Comparison of ENCODE assay signal across 23 mouse cellular contexts in genomic region chr19:26930295-26931283, GRCm38 (mm10). TPM values are rescaled to one million over a fixed set of nuclear protein-coding genes. Genes with fewer than 3 reads are reported as not detected.
A peak's percentile ranks its signal among the peaks of the same experiment; 100 is the strongest.
DNase-seq lines count a peak whose midpoint lies in the region; ATAC-seq lines count a peak whose summit lies in the region.
"Had no signal": no experiment of that assay in that cellular context is flagged by ENCODE, and none has a peak within 500 bp of the region (broad histone marks: within the 10 kb centered on the region; RNA-seq: fewer than 3 reads in every experiment).

No protein-coding gene starts in this region.

- H3K9me3 ChIP-seq in embryonic facial prominence, embryonic 14.5 days (ENCODE audit: control insufficient read depth, low read length): no peaks in the 10 kb centered on the region
- H3K9me3 ChIP-seq in embryonic facial prominence, embryonic 10.5 days: no peaks in the 10 kb centered on the region
- no peaks in the 10 kb centered on the region for H3K9me3 ChIP-seq in neural tube, embryonic 14.5 days (ENCODE audit: control insufficient read depth, low read length)
- H3K9me3 ChIP-seq in forebrain, embryonic 15.5 days: no peaks in the 10 kb centered on the region
- H3K9me3 ChIP-seq: heart, embryonic 12.5 days; midbrain, embryonic 12.5 days; stomach, embryonic 15.5 days had no signal

- no peaks in the 10 kb centered on the region for H3K27me3 ChIP-seq in embryonic facial prominence, embryonic 14.5 days (replicated peaks; ENCODE audit: control insufficient read depth, insufficient read depth, low read length)
- no peaks in the 10 kb centered on the region for H3K27me3 ChIP-seq in embryonic facial prominence, embryonic 10.5 days (replicated peaks; ENCODE audit: low read depth, poor library complexity, severe bottlenecking)
- H3K27me3 ChIP-seq in neural tube, embryonic 14.5 days (ENCODE audit: control insufficient read depth, insufficient read depth, low read length): no peaks in the 10 kb centered on the region
- no peaks in the 10 kb centered on the region for H3K27me3 ChIP-seq in forebrain, embryonic 15.5 days
- H3K27me3 ChIP-seq: heart, embryonic 12.5 days; midbrain, embryonic 12.5 days; stomach, embryonic 15.5 days had no signal

- no peaks in the 10 kb centered on the region for H3K4me1 ChIP-seq in embryonic facial prominence, embryonic 14.5 days (ENCODE audit: control insufficient read depth, insufficient read depth, low read length)
- no peaks in the 10 kb centered on the region for H3K4me1 ChIP-seq in embryonic facial prominence, embryonic 10.5 days
- no peaks in the 10 kb centered on the region for H3K4me1 ChIP-seq in neural tube, embryonic 14.5 days (ENCODE audit: control insufficient read depth, insufficient read depth, low read length)
- no peaks in the 10 kb centered on the region for H3K4me1 ChIP-seq in forebrain, embryonic 15.5 days
- H3K4me1 ChIP-seq: heart, embryonic 12.5 days; midbrain, embryonic 12.5 days; stomach, embryonic 15.5 days had no signal

- no peak overlapping the region for H3K9ac ChIP-seq in embryonic facial prominence, embryonic 14.5 days (ENCODE audit: low read depth, low read length)
- no peak overlapping the region for H3K9ac ChIP-seq in neural tube, embryonic 14.5 days (replicated peaks; ENCODE audit: low read depth, low read length)
- no peak overlapping the region for H3K9ac ChIP-seq in forebrain, embryonic 15.5 days (replicated peaks)
- H3K9ac ChIP-seq: heart, embryonic 12.5 days; liver, postnatal 0 days; midbrain, embryonic 12.5 days; stomach, embryonic 15.5 days had no signal

- no peak overlapping the region for H3K27ac ChIP-seq in embryonic facial prominence, embryonic 14.5 days (replicated peaks; ENCODE audit: low read depth, low read length)
- no peak overlapping the region for H3K27ac ChIP-seq in embryonic facial prominence, embryonic 10.5 days (replicated peaks)
- H3K27ac ChIP-seq in neural tube, embryonic 14.5 days (ENCODE audit: low read depth, low read length): no peak overlapping the region
- H3K27ac ChIP-seq in forebrain, embryonic 15.5 days (replicated peaks): no peak overlapping the region
- H3K27ac ChIP-seq: kidney, postnatal 0 days; left cerebral cortex, adult 2 months; midbrain, embryonic 12.5 days; stomach, embryonic 15.5 days had no signal

- H3K4me3 ChIP-seq in embryonic facial prominence, embryonic 14.5 days (ENCODE audit: low read depth, low read length): no peak overlapping the region
- H3K4me3 ChIP-seq in embryonic facial prominence, embryonic 10.5 days: no peak overlapping the region
- no peak overlapping the region for H3K4me3 ChIP-seq in neural tube, embryonic 14.5 days (ENCODE audit: low read depth, low read length)
- no peak overlapping the region for H3K4me3 ChIP-seq in forebrain, embryonic 15.5 days
- H3K4me3 ChIP-seq: heart, embryonic 12.5 days; left cerebral cortex, adult 2 months; midbrain, embryonic 12.5 days; stomach, embryonic 15.5 days had no signal

- ATAC-seq in embryonic facial prominence, embryonic 14.5 days (ENCODE audit: low read depth): peak; percentile 37; the same call in 1 of the 2 replicates
- peak; percentile 31; the same call in 1 of the 2 replicates for ATAC-seq in neural tube, embryonic 14.5 days (ENCODE audit: low read depth)
- ATAC-seq in forebrain, embryonic 15.5 days (replicated peaks): no peak
- ATAC-seq: forebrain, embryonic 16.5 days; intestine, postnatal 0 days; liver, postnatal 0 days had no signal

- no peaks in the 10 kb centered on the region for H3K36me3 ChIP-seq in embryonic facial prominence, embryonic 14.5 days (ENCODE audit: control insufficient read depth, insufficient read depth, low read length)
- H3K36me3 ChIP-seq in embryonic facial prominence, embryonic 10.5 days (replicated peaks): no peaks in the 10 kb centered on the region
- no peaks in the 10 kb centered on the region for H3K36me3 ChIP-seq in neural tube, embryonic 14.5 days (ENCODE audit: control insufficient read depth, insufficient read depth, low read length)
- no peaks in the 10 kb centered on the region for H3K36me3 ChIP-seq in forebrain, embryonic 15.5 days
- H3K36me3 ChIP-seq: heart, embryonic 12.5 days; midbrain, embryonic 12.5 days; stomach, embryonic 15.5 days had no signal

- no peak overlapping the region for H3K4me2 ChIP-seq in embryonic facial prominence, embryonic 14.5 days (ENCODE audit: low read depth, low read length)
- H3K4me2 ChIP-seq in neural tube, embryonic 14.5 days (ENCODE audit: low read depth, low read length): no peak overlapping the region
- H3K4me2 ChIP-seq in forebrain, embryonic 15.5 days (replicated peaks): no peak overlapping the region
- H3K4me2 ChIP-seq: heart, embryonic 12.5 days; midbrain, embryonic 12.5 days; stomach, embryonic 15.5 days had no signal

- peak; percentile 42 for DNase-seq in embryonic facial prominence, embryonic 14.5 days (ENCODE audit: low spot score)
- no peak for DNase-seq in embryonic facial prominence, embryonic 10.5 days (ENCODE audit: low spot score)
- DNase-seq in layer of hippocampus, adult 8-10 months (ENCODE audit: low spot score in 2 of 2): peak; percentile 15 to 16
- no peak for DNase-seq in layer of hippocampus, adult 18-20 months (ENCODE audit: low spot score in 2 of 2)
- DNase-seq in embryo, embryonic 11 days: peak; percentile 28
- DNase-seq in cerebellum, postnatal 14 days: no peak
- DNase-seq: adrenal gland, postnatal 25 days; gastrocnemius, postnatal 25 days; heart, postnatal 36 days; liver, postnatal 0 days; lung, postnatal 36 days; spleen, adult 18-20 months had no signal

- WGBS in embryonic facial prominence, embryonic 14.5 days: 70% methylated on average over 6 of the region's 6 CpGs
- 72% methylated on average over 6 of the region's 6 CpGs for WGBS in embryonic facial prominence, embryonic 10.5 days
- 37% methylated on average over 6 of the region's 6 CpGs for WGBS in neural tube, embryonic 14.5 days
- WGBS in forebrain, embryonic 15.5 days: 57% methylated on average over 6 of the region's 6 CpGs

RNA-seq across cellular contexts. Expression of gene Gm815, which starts 44.9 kb away (rescaled TPM):
- polyA plus RNA-seq in embryonic facial prominence, embryonic 14.5 days (2014; fragmentation: Nextera tagmentation; extraction: Ambion mirVana): not detected in 2 replicates
- not detected in 2 replicates for polyA plus RNA-seq in embryonic facial prominence, embryonic 10.5 days (2016; fragmentation: Nextera tagmentation; extraction: Ambion mirVana)
- total RNA-seq in layer of hippocampus, adult 8-10 months (2022): not detected
- total RNA-seq in layer of hippocampus, adult 18-20 months (2021): not detected
- not detected in 2 replicates for polyA plus RNA-seq in neural tube, embryonic 14.5 days (2014; fragmentation: Nextera tagmentation; extraction: Ambion mirVana)
- polyA plus RNA-seq in forebrain, embryonic 15.5 days (2015; fragmentation: Nextera tagmentation; extraction: Ambion mirVana): not detected in 2 replicates
- total RNA-seq: adrenal gland, postnatal 25 days; gastrocnemius, postnatal 25 days; heart, postnatal 36 days; left cerebral cortex, adult 2 months had no signal
- polyA plus RNA-seq: forebrain, embryonic 16.5 days; heart, embryonic 12.5 days; intestine, postnatal 0 days; limb, embryonic 14.5 days; liver, postnatal 0 days; midbrain, embryonic 12.5 days; stomach, embryonic 15.5 days; thymus, postnatal 0 days had no signal

Comparison
In these comparisons a context has a peak if more than half of its experiments do, and no peak if none do; other contexts are left out.
1. DNase-seq: peak in embryonic facial prominence, embryonic 14.5 days (single experiment), layer of hippocampus, adult 8-10 months (2 of 2) and embryo, embryonic 11 days (single experiment); none in embryonic facial prominence, embryonic 10.5 days (single experiment), layer of hippocampus, adult 18-20 months (0 of 2) and cerebellum, postnatal 14 days (0 of 2).